Mouse (Mus musculus): Measurements from ENCODE around the gene Aldh1l1. TPM values are rescaled to one million over a fixed set of nuclear protein-coding genes. Genes with fewer than 3 reads are reported as not detected.

The Aldh1l1 gene
- total and polyA plus RNA-seq, 3 experiments = 0.11 to 0.13 TPM; not detected in 1

- no peaks in the 10 kb centered on the region for H3K4me1 ChIP-seq (ENCODE audit: control insufficient read depth in 1 of 2, insufficient read depth in 2 of 2)
These were observed 20.6 kb downstream of the Aldh1l1 start for GRCm38 (mm10) chr6:90506673-90507311.

GRCm38 (mm10) chr6:90507443-90507842, 21.2 kb downstream of the Aldh1l1 start:
- TF ChIP-seq USF1 (IDR thresholded peaks at IDR 0.05; ENCODE audit: low read depth, low read length) = no peak
- H3K27ac ChIP-seq (ENCODE audit: insufficient read depth, low read depth) = no peak overlapping the region
- no peaks in the 10 kb centered on the region for H3K4me1 ChIP-seq (ENCODE audit: control insufficient read depth in 1 of 2, insufficient read depth in 2 of 2)
- no peaks in the 10 kb centered on the region for H3K79me2 ChIP-seq (replicated peaks; ENCODE audit: control insufficient read depth, extremely low read depth, insufficient read depth, poor library complexity, severe bottlenecking)
- peaks cover 2% of the 10 kb centered on the region for H3K9me3 ChIP-seq (replicated peaks; ENCODE audit: low read length)
- H3K27me3 ChIP-seq (replicated peaks) = peaks cover 85% of the 10 kb centered on the region
- no peak overlapping the region for H3K4me3 ChIP-seq (replicated peaks in 1 of 3; ENCODE audit: low read depth in 2 of 3, low read length in 2 of 3, poor library complexity in 1 of 3)
- in situ Hi-C loops (cut with MboI; ENCODE audit: low pct_ligation_motif_present, low pct_unique_long_range_greater_than_20kb, low sequenced_read_pairs) (no loop called here), dilution Hi-C loops (cut with MboI; ENCODE audit: extremely low pct_ligation_motif_present, extremely low pct_unique_long_range_greater_than_20kb, low sequenced_read_pairs) (no loop called here)
- H3K36me3 ChIP-seq (replicated peaks in 1 of 2; ENCODE audit: control insufficient read depth in 1 of 2, insufficient read depth in 1 of 2, low read length in 1 of 2) = no peaks in the 10 kb centered on the region
- DNase-seq (ENCODE audit: extremely low read depth) = no peak
- no peak overlapping the region for H3K4me2 ChIP-seq (ENCODE audit: insufficient read depth, low read depth, poor library complexity, severe bottlenecking)
- H3K9ac ChIP-seq (ENCODE audit: insufficient read depth, low read depth) = no peak overlapping the region

More at GRCm38 (mm10) chr6:90506673-90507311, 20.6 kb downstream of the Aldh1l1 start:
- Histone ChIP-seq H3K4me3 (replicated peaks in 1 of 3; ENCODE audit: low read depth in 2 of 3, low read length in 2 of 3, poor library complexity in 1 of 3) (no peak overlapping the region), H3K4me2 (ENCODE audit: insufficient read depth, low read depth, poor library complexity, severe bottlenecking) (no peak overlapping the region), H3K9ac (ENCODE audit: insufficient read depth, low read depth) (no peak overlapping the region), H3K36me3 (replicated peaks in 1 of 2; ENCODE audit: control insufficient read depth in 1 of 2, insufficient read depth in 1 of 2, low read length in 1 of 2) (no peaks in the 10 kb centered on the region), H3K27me3 (replicated peaks) (peaks cover 88% of the 10 kb centered on the region), H3K9me3 (replicated peaks; ENCODE audit: low read length) (peaks cover 2% of the 10 kb centered on the region), H3K27ac (ENCODE audit: insufficient read depth, low read depth) (no peak overlapping the region), H3K79me2 (replicated peaks; ENCODE audit: control insufficient read depth, extremely low read depth, insufficient read depth, poor library complexity, severe bottlenecking) (no peaks in the 10 kb centered on the region)
- in situ Hi-C loops (cut with MboI; ENCODE audit: low pct_ligation_motif_present, low pct_unique_long_range_greater_than_20kb, low sequenced_read_pairs) (no loop called here), dilution Hi-C loops (cut with MboI; ENCODE audit: extremely low pct_ligation_motif_present, extremely low pct_unique_long_range_greater_than_20kb, low sequenced_read_pairs) (no loop called here)
- DNase-seq (ENCODE audit: extremely low read depth) = no peak
- no peak for TF ChIP-seq CHD2 (IDR thresholded peaks at IDR 0.05; ENCODE audit: low read length)
- no peak for TF ChIP-seq ZNF384 (IDR thresholded peaks at IDR 0.05; ENCODE audit: low read depth, low read length)
- TF ChIP-seq RCOR1 (conservative IDR thresholded peaks at IDR 0.05; ENCODE audit: low read depth, low read length) = no peak
- no peak for TF ChIP-seq JUND (conservative IDR thresholded peaks at IDR 0.05; ENCODE audit: low read depth, low read length)
- TF ChIP-seq BHLHE40 (IDR thresholded peaks at IDR 0.05; ENCODE audit: low read depth, low read length) = no peak
- no peak for TF ChIP-seq UBTF (IDR thresholded peaks at IDR 0.05; ENCODE audit: low read depth, low read length)
- TF ChIP-seq E2F4 (IDR thresholded peaks at IDR 0.05; ENCODE audit: insufficient replicate concordance, low read depth, low read length) = no peak

GRCm38 (mm10) chr6:90508197-90508624, 22.0 kb downstream of the Aldh1l1 start:
- Histone ChIP-seq H3K4me3 (replicated peaks in 1 of 3; ENCODE audit: low read depth in 2 of 3, low read length in 2 of 3, poor library complexity in 1 of 3) (no peak overlapping the region), H3K4me1 (ENCODE audit: control insufficient read depth in 1 of 2, insufficient read depth in 2 of 2) (no peaks in the 10 kb centered on the region), H3K27me3 (replicated peaks) (peaks cover 87% of the 10 kb centered on the region), H3K36me3 (replicated peaks in 1 of 2; ENCODE audit: control insufficient read depth in 1 of 2, insufficient read depth in 1 of 2, low read length in 1 of 2) (no peaks in the 10 kb centered on the region), H3K27ac (ENCODE audit: insufficient read depth, low read depth) (no peak overlapping the region), H3K4me2 (ENCODE audit: insufficient read depth, low read depth, poor library complexity, severe bottlenecking) (no peak overlapping the region), H3K79me2 (replicated peaks; ENCODE audit: control insufficient read depth, extremely low read depth, insufficient read depth, poor library complexity, severe bottlenecking) (no peaks in the 10 kb centered on the region), H3K9ac (ENCODE audit: insufficient read depth, low read depth) (no peak overlapping the region), H3K9me3 (replicated peaks; ENCODE audit: low read length) (peaks cover 2% of the 10 kb centered on the region)
- in situ Hi-C loops (cut with MboI; ENCODE audit: low pct_ligation_motif_present, low pct_unique_long_range_greater_than_20kb, low sequenced_read_pairs) (no loop called here), dilution Hi-C loops (cut with MboI; ENCODE audit: extremely low pct_ligation_motif_present, extremely low pct_unique_long_range_greater_than_20kb, low sequenced_read_pairs) (no loop called here)
- TF ChIP-seq IRF4 (IDR thresholded peaks at IDR 0.05; ENCODE audit: low read depth, low read length) (no peak), ZMIZ1 (IDR thresholded peaks at IDR 0.05; ENCODE audit: low read depth, low read length) (no peak), MAFK (IDR thresholded peaks at IDR 0.05; ENCODE audit: insufficient replicate concordance, low read length) (no peak), USF2 (conservative IDR thresholded peaks at IDR 0.05; ENCODE audit: low read depth, low read length) (no peak), CHD2 (IDR thresholded peaks at IDR 0.05; ENCODE audit: low read length) (no peak), MYC (IDR thresholded peaks at IDR 0.05; ENCODE audit: low read depth, low read length) (no peak), JUND (conservative IDR thresholded peaks at IDR 0.05; ENCODE audit: low read depth, low read length) (no peak), MAZ (IDR thresholded peaks at IDR 0.05; ENCODE audit: low read depth, low read length) (no peak), USF1 (IDR thresholded peaks at IDR 0.05; ENCODE audit: low read depth, low read length) (no peak)
- DNase-seq (ENCODE audit: extremely low read depth) = no peak

Data from CH12.LX (cell line).